Mouse (Mus musculus): ENCODE results near the gene Fam57a. TPM values are rescaled to one million over a fixed set of nuclear protein-coding genes. Genes with fewer than 3 reads are reported as not detected.
A peak's percentile ranks its signal among the peaks of the same experiment; 100 is the strongest.
"Not testable (repeated sequence)": the region's sequence is repeated elsewhere in the genome, so short reads cannot be mapped to it uniquely, and the experiment has no call there.

Fam57a gene
- polyA plus RNA-seq, 1 experiment from 2014 or later: 34.4 TPM

DNA sequence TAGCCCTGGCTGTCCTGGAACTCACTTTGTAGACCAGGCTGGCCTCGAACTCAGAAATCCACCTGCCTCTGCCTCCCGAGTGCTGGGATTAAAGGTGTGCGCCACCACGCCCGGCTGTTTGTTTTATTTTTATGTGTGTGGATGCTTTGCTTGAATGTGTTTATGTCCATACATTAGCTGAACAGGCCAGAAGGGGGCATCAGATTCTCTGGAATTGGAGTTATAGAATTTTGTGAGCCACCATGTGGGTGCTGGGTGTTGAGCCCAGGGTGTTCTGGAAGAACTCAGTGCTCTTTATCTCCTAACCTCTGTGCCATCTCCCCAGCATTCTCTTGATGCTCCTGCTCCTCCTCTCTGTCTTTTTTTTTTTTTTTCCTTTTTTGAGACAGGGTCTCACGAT lies 7.4 kb downstream of the Fam57a start:
- Histone ChIP-seq H3K4me1 (no peaks in the 10 kb centered on the region), H3K36me3 (no peaks in the 10 kb centered on the region), H3K4me3 (no peak overlapping the region), H3K27ac (no peak overlapping the region), H3K4me2 (no peak overlapping the region), H3K9ac (no peak overlapping the region), H3K9me3 (no peaks in the 10 kb centered on the region), H3K27me3 (no peaks in the 10 kb centered on the region)
- 77% methylated on average over 6 of the region's 6 CpGs for WGBS
- no peak for ATAC-seq (ENCODE audit: borderline replicate concordance, extremely low read depth, low FRiP score, low TSS enrichment)

GRCm38 (mm10) chr11:76196275-76196976 lies 17.0 kb downstream of the Fam57a start:
- H3K4me2 ChIP-seq: no peak overlapping the region
- WGBS: 47% methylated on average over 8 of the region's 8 CpGs
- H3K36me3 ChIP-seq: no peaks in the 10 kb centered on the region
- no peak overlapping the region for H3K27ac ChIP-seq
- ATAC-seq (ENCODE audit: borderline replicate concordance, extremely low read depth, low FRiP score, low TSS enrichment): no peak
- H3K9ac ChIP-seq: no peak overlapping the region
- peaks cover 3% of the 10 kb centered on the region; the same call in 1 of the 2 replicates for H3K27me3 ChIP-seq
- H3K4me1 ChIP-seq: peaks cover 9% of the 10 kb centered on the region; the same call in 1 of the 2 replicates
- H3K4me3 ChIP-seq: no peak overlapping the region
- no peaks in the 10 kb centered on the region for H3K9me3 ChIP-seq

DNA sequence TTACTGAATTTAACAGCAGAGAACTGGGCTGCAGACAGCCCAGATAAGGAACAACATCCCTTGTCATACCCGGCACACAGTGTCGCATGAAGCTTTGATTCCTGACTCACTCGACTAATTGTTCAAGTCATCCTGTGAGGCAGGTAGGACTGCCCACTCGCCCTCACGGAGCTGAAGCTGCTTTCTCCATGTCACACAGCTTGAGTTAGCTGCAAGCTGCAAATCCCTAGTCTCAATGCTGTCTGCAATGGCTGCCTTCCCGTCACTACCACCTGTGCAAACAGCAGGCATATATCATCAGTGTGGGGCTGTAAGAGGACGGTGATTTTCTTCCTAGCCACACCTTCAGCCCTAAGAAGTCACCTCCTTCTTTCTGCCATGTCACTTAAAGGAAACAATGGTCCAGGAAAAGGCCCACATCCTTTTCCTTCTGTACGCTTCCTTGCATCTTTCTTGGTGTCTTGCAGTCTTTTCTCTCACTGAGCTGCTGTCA lies 17.6 kb downstream of the Fam57a start:
- no peaks in the 10 kb centered on the region for H3K9me3 ChIP-seq
- peaks cover 12% of the 10 kb centered on the region; the same call in 1 of the 2 replicates for H3K4me1 ChIP-seq
- no peak overlapping the region for H3K4me3 ChIP-seq
- H3K9ac ChIP-seq: no peak overlapping the region
- H3K4me2 ChIP-seq: no peak overlapping the region; the same call in 1 of the 2 replicates
- no peak overlapping the region for H3K27ac ChIP-seq
- WGBS: 28% methylated on average over 8 of the region's 8 CpGs
- no peaks in the 10 kb centered on the region for H3K36me3 ChIP-seq
- peaks cover 3% of the 10 kb centered on the region; the same call in 1 of the 2 replicates for H3K27me3 ChIP-seq
- no peak for ATAC-seq (ENCODE audit: borderline replicate concordance, extremely low read depth, low FRiP score, low TSS enrichment)

DNA sequence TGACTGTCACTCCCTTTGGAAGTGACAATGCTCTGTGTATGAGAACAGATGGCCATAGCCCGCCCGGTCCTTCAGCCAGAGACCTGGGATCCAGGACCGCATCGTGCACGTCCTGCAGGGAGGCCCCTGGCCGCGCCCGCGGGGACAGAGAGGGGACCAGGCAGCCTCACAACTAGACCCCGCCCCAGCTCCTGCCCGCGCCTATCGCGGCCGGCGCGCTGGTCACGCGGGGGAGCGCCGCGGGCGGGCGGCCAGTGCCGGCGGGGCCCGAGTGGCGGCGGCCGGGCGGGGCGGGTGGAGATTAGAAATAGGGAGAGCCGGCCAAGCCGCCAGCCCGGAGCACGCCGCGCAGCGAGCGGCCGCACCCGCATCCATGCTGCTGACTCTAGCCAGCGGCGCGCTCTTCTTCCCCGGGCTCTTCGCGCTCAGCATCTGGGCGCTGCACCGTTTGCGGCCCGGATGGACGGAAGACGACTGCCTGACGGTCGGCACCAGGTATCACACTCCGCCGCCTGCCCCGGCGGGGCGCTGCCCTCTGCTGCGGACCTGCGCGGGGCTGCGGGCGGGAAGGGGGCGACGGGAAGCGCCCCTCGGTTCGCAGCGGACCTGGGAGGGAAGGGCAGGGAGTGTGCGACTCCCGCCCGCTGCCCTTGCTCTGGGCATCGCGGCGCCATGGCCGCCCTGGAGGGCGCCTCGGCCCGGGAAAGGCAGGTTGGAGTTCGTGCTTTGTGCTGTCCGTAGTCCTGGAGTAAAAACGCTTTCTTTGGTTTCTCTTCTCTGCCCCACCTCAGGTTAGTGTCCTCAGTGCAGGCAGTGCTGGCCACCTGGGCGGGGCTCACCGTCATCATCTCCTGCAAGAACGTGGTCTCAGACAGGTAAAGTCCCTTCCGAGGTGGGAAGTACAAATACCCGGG lies 22.5 kb downstream of the Fam57a start:
- Histone ChIP-seq H3K27me3 (peaks cover 3% of the 10 kb centered on the region; the same call in 1 of the 2 replicates), H3K4me1 (peaks cover 22% of the 10 kb centered on the region), H3K36me3 (peaks cover 18% of the 10 kb centered on the region), H3K4me2 (peak overlapping the region; percentile 85), H3K4me3 (peak overlapping the region; percentile 92), H3K27ac (peak overlapping the region; percentile 73), H3K9me3 (no peaks in the 10 kb centered on the region), H3K9ac (peak overlapping the region; percentile 91)
- under 1% methylated on average over 83 of the region's 90 CpGs for WGBS
- peak; percentile 99 for ATAC-seq (ENCODE audit: borderline replicate concordance, extremely low read depth, low FRiP score, low TSS enrichment)

DNA sequence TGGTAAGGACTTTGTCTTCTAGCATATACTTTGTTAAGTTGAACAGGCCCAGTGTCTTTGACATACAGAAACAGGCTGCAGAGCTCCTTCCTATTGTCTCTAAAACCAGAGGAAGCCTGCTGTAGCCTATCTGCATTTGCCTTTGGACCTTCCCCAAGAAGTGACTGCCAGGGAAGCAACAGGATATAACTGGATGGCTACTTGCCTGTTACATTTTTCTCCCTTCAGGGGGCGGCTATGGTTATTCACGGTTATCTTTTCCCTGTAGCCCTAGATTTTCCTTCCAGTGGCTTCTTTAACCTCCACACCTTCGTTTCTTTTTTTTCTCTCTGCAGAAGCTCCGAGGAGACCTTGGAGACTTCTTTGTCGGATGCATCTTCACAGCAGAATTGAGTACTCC lies 27.3 kb downstream of the Fam57a start:
- WGBS: 85% methylated on average over 5 of the region's 5 CpGs
- Histone ChIP-seq H3K9ac (no peak overlapping the region), H3K4me1 (peaks cover 14% of the 10 kb centered on the region), H3K9me3 (no peaks in the 10 kb centered on the region), H3K4me2 (no peak overlapping the region), H3K4me3 (no peak overlapping the region), H3K36me3 (peaks cover 48% of the 10 kb centered on the region), H3K27ac (no peak overlapping the region), H3K27me3 (no peaks in the 10 kb centered on the region)
- ATAC-seq (ENCODE audit: borderline replicate concordance, extremely low read depth, low FRiP score, low TSS enrichment): no peak

DNA sequence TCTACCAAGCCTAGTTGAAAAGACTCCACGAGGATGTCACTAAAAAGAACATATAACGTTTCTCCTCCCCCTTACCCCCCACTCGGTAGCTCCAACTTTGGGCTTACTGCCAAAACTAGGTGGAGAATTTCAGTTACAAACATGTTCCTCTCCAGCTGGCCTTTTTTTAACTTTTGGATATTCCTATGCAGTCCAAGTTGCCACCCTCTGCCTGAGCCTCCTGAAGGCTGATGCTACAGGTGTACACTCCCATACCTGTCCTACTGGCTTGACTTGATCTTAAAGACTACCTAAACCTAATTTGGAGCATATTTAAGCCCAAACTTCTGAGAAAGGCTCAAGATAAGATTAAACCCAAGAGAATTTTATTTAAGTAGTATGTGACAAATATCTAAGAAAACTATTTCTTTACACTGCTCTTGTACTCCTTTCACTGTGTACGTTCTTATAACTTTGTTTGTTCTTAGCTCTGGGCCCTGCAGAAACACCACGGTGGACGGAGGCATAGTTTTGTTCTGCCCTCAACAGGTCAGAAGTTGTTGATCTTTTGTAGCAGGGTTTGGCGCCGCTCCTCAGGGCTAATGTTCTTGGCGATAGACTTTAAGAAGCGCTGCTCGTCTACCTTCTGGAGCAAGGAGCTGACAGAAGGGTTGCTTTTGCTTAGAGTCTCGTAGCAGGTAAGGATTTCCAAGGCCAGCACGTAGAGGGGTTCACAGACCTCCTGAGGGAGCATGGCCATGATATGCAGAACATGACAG lies 30.9 kb downstream of the Fam57a start:
- Histone ChIP-seq H3K27me3 (no peaks in the 10 kb centered on the region), H3K9ac (no peak overlapping the region), H3K4me3 (no peak overlapping the region), H3K4me2 (no peak overlapping the region), H3K4me1 (0 out of 2 replicates have a peak, but pooled peaks cover 5% of the 10 kb centered on the region), H3K36me3 (peaks cover 58% of the 10 kb centered on the region), H3K9me3 (no peaks in the 10 kb centered on the region), H3K27ac (no peak overlapping the region)
- 60% methylated on average over 13 of the region's 13 CpGs for WGBS
- no peak for ATAC-seq (ENCODE audit: borderline replicate concordance, extremely low read depth, low FRiP score, low TSS enrichment)

GRCm38 (mm10) chr11:76211595-76211994 lies 32.1 kb downstream of the Fam57a start:
- not testable (repeated sequence) for H3K9ac ChIP-seq; H3K4me2 ChIP-seq; H3K4me3 ChIP-seq; H3K9me3 ChIP-seq; ATAC-seq (ENCODE audit: borderline replicate concordance, extremely low read depth, low FRiP score, low TSS enrichment); H3K27ac ChIP-seq; H3K27me3 ChIP-seq
- 90% methylated on average over 4 of the region's 6 CpGs for WGBS
- H3K4me1 ChIP-seq: peaks cover 11% of the 10 kb centered on the region; the same call in 1 of the 2 replicates
- peaks cover 48% of the 10 kb centered on the region for H3K36me3 ChIP-seq

GRCm38 (mm10) chr11:76213841-76214240 lies 34.4 kb downstream of the Fam57a start:
- peaks cover 20% of the 10 kb centered on the region; the same call in 1 of the 2 replicates for H3K4me1 ChIP-seq
- H3K9me3 ChIP-seq: no peaks in the 10 kb centered on the region
- H3K27me3 ChIP-seq: no peaks in the 10 kb centered on the region
- no peak for ATAC-seq (ENCODE audit: borderline replicate concordance, extremely low read depth, low FRiP score, low TSS enrichment)
- peaks cover 30% of the 10 kb centered on the region for H3K36me3 ChIP-seq
- H3K9ac ChIP-seq: no peak overlapping the region
- H3K4me2 ChIP-seq: no peak overlapping the region
- H3K4me3 ChIP-seq: no peak overlapping the region
- no peak overlapping the region for H3K27ac ChIP-seq
- 84% methylated on average over 5 of the region's 5 CpGs for WGBS

DNA sequence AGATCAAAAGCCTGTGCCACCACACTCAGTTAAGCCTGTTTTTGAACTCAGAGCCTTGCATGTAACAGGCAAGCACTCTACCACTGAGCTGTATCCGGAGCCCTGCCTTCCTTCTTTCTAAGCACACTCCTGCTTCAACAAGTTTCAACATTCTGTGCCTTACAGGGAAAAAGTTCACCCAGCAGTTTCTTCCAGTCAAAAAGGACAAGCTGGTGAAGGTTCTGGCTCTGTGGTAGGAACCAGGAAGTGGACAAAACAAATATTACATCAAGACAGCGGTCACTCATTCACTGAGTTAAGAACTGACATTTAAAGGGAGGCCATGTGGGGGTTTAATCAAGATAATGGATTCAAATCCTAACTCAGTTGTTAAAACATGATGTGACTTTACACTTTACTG lies 35.5 kb downstream of the Fam57a start:
- Histone ChIP-seq H3K4me1 (peaks cover 20% of the 10 kb centered on the region; the same call in 1 of the 2 replicates), H3K27ac (no peak overlapping the region), H3K9me3 (no peaks in the 10 kb centered on the region), H3K27me3 (no peaks in the 10 kb centered on the region), H3K36me3 (peaks cover 21% of the 10 kb centered on the region), H3K4me3 (no peak overlapping the region), H3K9ac (no peak overlapping the region), H3K4me2 (no peak overlapping the region)
- ATAC-seq (ENCODE audit: borderline replicate concordance, extremely low read depth, low FRiP score, low TSS enrichment): no peak
- WGBS: 73% methylated on average over 2 of the region's 2 CpGs

DNA sequence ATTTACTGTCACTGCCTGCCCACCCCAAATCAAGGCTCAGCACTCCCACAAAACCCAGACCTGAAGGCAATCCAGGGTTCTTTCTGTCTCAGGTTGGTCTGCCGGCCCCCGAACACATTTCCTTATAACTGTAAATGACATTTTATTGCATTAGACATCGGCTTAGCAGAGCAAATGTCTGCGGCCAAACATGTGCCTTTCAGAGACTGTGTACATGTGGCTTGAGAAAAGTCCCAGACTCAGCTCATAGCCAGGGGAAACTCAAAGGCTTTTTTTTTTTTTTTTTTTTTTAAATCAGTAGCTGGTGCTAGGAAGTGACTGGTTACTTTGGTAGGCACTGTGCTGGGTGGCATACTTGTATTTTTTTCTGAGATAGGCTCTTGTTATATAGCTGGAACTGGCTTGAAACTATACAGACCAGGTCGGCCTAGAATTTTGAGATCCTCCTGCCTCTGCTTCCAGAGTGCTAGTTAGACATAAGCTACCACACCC lies 36.6 kb downstream of the Fam57a start:
- WGBS: 88% methylated on average over 5 of the region's 5 CpGs

More for the DNA sequence above, 36.6 kb downstream of the Fam57a start:
- peak overlapping the region; percentile 88 for H3K4me3 ChIP-seq
- H3K9me3 ChIP-seq: no peaks in the 10 kb centered on the region
- H3K27ac ChIP-seq: peak overlapping the region; percentile 95
- peak overlapping the region; percentile 77 for H3K4me2 ChIP-seq
- no peak for ATAC-seq (ENCODE audit: borderline replicate concordance, extremely low read depth, low FRiP score, low TSS enrichment)
- peaks cover 20% of the 10 kb centered on the region; the same call in 1 of the 2 replicates for H3K4me1 ChIP-seq
- no peak overlapping the region for H3K9ac ChIP-seq
- H3K27me3 ChIP-seq: no peaks in the 10 kb centered on the region
- H3K36me3 ChIP-seq: peaks cover 20% of the 10 kb centered on the region

All from lung, embryonic 15.5 days (tissue).